Mouse (Mus musculus) testis, adult 2 months (tissue): ENCODE results near the gene Sorbs1.

Source experiments
- CTCF ChIP-seq: fragments of 200-500 bp; IDR thresholded peaks from 2 replicates; pipeline ENCODE4 v1.5.1; 2012; ENCODE audit warnings: low read depth, mild to moderate bottlenecking, inconsistent platforms, low read length, moderate library complexity; ENCODE audit not compliant: control insufficient read depth, insufficient read depth, insufficient replicate concordance
- POLR2A ChIP-seq: fragments of 200-500 bp; IDR thresholded peaks from 2 replicates; pipeline ENCODE4 v1.6.1; 2012; ENCODE audit warnings: low read depth, mild to moderate bottlenecking, inconsistent platforms, low read length, moderate library complexity; ENCODE audit not compliant: control insufficient read depth

- TF ChIP-seq POLR2A (no peak), CTCF (no peak)
These were observed 230.2 kb downstream of the Sorbs1 start for GRCm38 (mm10) chr19:40283415-40283814.
